Mouse (Mus musculus) right cerebral cortex, postnatal 36 days (tissue): ENCODE measurements around the gene Aldh8a1.
"Not testable (repeated sequence)": the region's sequence is repeated elsewhere in the genome, so short reads cannot be mapped to it uniquely, and the experiment has no call there.

ENCODE experiments used
- DNase-seq, 2 experiments: peaks; one replicate each; pipeline ENCODE4 v3.0.0; 2022; ENCODE audit warnings: low spot score in 2 of 2, mixed read lengths in 1 of 2

The Aldh8a1 gene

GRCm38 (mm10) chr10:21367481-21367880 lies 9.6 kb upstream of the Aldh8a1 start:
- no peak for DNase-seq

- no peak for DNase-seq
These were observed 7.5 kb upstream of the Aldh8a1 start for GRCm38 (mm10) chr10:21369586-21369985.

GRCm38 (mm10) chr10:21372271-21372670 lies 4.8 kb upstream of the Aldh8a1 start:
- no peak for DNase-seq

- no peak for DNase-seq
These were observed 1.3 kb downstream of the Aldh8a1 start for GRCm38 (mm10) chr10:21378196-21378944.

GRCm38 (mm10) chr10:21382914-21383313 lies 5.8 kb downstream of the Aldh8a1 start:
- DNase-seq: no peak

GRCm38 (mm10) chr10:21385111-21385663 lies 8.1 kb downstream of the Aldh8a1 start:
- no peak for DNase-seq

GRCm38 (mm10) chr10:21389075-21389474 lies 12.0 kb downstream of the Aldh8a1 start:
- no peak for DNase-seq

GRCm38 (mm10) chr10:21390440-21390839 lies 13.3 kb downstream of the Aldh8a1 start:
- DNase-seq: no peak

- DNase-seq: no peak
These were observed 14.2 kb downstream of the Aldh8a1 start for GRCm38 (mm10) chr10:21391286-21391685.

- DNase-seq: no peak
These were observed 16.3 kb downstream of the Aldh8a1 start for GRCm38 (mm10) chr10:21393390-21393789.

GRCm38 (mm10) chr10:21395426-21396139 lies 18.5 kb downstream of the Aldh8a1 start:
- no peak for DNase-seq

GRCm38 (mm10) chr10:21398873-21399425 lies 21.9 kb downstream of the Aldh8a1 start:
- not testable (repeated sequence) for DNase-seq

GRCm38 (mm10) chr10:21399622-21400021 lies 22.5 kb downstream of the Aldh8a1 start:
- DNase-seq: no peak

- no peak for DNase-seq
These were observed 22.9 kb downstream of the Aldh8a1 start for GRCm38 (mm10) chr10:21400031-21400430.

- no peak for DNase-seq
These were observed 23.4 kb downstream of the Aldh8a1 start for GRCm38 (mm10) chr10:21400453-21400852.

- no peak for DNase-seq
These were observed 24.2 kb downstream of the Aldh8a1 start for GRCm38 (mm10) chr10:21401259-21401658.

- no peak for DNase-seq
These were observed 27.7 kb downstream of the Aldh8a1 start for GRCm38 (mm10) chr10:21404822-21405221.

GRCm38 (mm10) chr10:21405707-21406534 lies 28.8 kb downstream of the Aldh8a1 start:
- no peak for DNase-seq

- no peak for DNase-seq
These were observed 33.6 kb downstream of the Aldh8a1 start for GRCm38 (mm10) chr10:21410711-21411110.

- no peak for DNase-seq
These were observed 34.6 kb downstream of the Aldh8a1 start for GRCm38 (mm10) chr10:21411621-21412205.

- DNase-seq: no peak
These were observed 37.9 kb downstream of the Aldh8a1 start for GRCm38 (mm10) chr10:21415031-21415430.
